Mouse (Mus musculus) lung, embryonic 14.5 days (tissue): ENCODE measurements around the gene Esyt1. TPM values are rescaled to one million over a fixed set of nuclear protein-coding genes. Genes with fewer than 3 reads are reported as not detected.

Experiments used
- ATAC-seq: fragments of 200-750 bp; cut with Nextera tagmentation; 2 replicates; pipeline ENCODE4 v1.8.0; 2017; ENCODE audit warnings: mild to moderate bottlenecking, moderate TSS enrichment, moderate library complexity; ENCODE audit not compliant: insufficient read depth
- DNase-seq: peaks from one replicate; pipeline ENCODE4 v3.0.0-alpha.2; 2015
- H3K27ac ChIP-seq: fragments of 300-500 bp; sonication (generic); 2 replicates; pipeline ENCODE4 v1.5.1; 2014; ENCODE audit warnings: low read depth, mild to moderate bottlenecking, moderate library complexity
- H3K27me3 ChIP-seq: fragments of 300-500 bp; sonication (generic); 2 replicates; pipeline ENCODE4 v1.6.1; 2014; ENCODE audit warnings: low read length, control low read depth; ENCODE audit not compliant: insufficient read depth
- H3K36me3 ChIP-seq: fragments of 300-500 bp; sonication (generic); 2 replicates; pipeline ENCODE4 v1.6.1; 2014; ENCODE audit warnings: control low read depth; ENCODE audit not compliant: insufficient read depth
- H3K4me1 ChIP-seq: fragments of 300-500 bp; sonication (generic); 2 replicates; pipeline ENCODE4 v1.6.1; 2014; ENCODE audit warnings: antibody characterized with exemption, control low read depth; ENCODE audit not compliant: insufficient read depth
- H3K4me2 ChIP-seq: fragments of 300-500 bp; sonication (generic); 2 replicates; pipeline ENCODE4 v1.6.1; 2014; ENCODE audit warnings: mild to moderate bottlenecking
- H3K4me3 ChIP-seq: fragments of 300-500 bp; sonication (generic); 2 replicates; pipeline ENCODE4 v1.5.1; 2014; ENCODE audit warnings: low read depth, low read length
- H3K9ac ChIP-seq: fragments of 300-500 bp; sonication (generic); 2 replicates; pipeline ENCODE4 v1.6.1; 2014
- H3K9me3 ChIP-seq: fragments of 300-500 bp; sonication (generic); 2 replicates; pipeline ENCODE4 v1.6.1; 2016; ENCODE audit warnings: low read depth, low read length, control low read depth
- CTCF ChIP-seq: IDR thresholded peaks from 2 replicates; pipeline ENCODE4 v1.5.1; 2016; ENCODE audit warnings: antibody characterized with exemption, low read depth
- WGBS: fragments of 180-500 bp; shearing (Covaris S2); extraction: QIAGEN DNeasy Blood & Tissue Kit; methylation state at CpG from one replicate; pipeline ENCODE4 v1.1.7; 2014; 5-methylcytosine and 5-hydroxymethylcytosine counted together
- polyA plus RNA-seq: library from polyadenylated mRNA; unstranded; fragments of >200 nt; fragmentation: Nextera tagmentation; extraction: Ambion mirVana; gene quantifications from 2 replicates; pipeline ENCODE4 v1.2.1, GENCODE M21; 2014

Gene Esyt1
- polyA plus RNA-seq, 1 experiment from 2014 or later = 23.0 TPM

DNA sequence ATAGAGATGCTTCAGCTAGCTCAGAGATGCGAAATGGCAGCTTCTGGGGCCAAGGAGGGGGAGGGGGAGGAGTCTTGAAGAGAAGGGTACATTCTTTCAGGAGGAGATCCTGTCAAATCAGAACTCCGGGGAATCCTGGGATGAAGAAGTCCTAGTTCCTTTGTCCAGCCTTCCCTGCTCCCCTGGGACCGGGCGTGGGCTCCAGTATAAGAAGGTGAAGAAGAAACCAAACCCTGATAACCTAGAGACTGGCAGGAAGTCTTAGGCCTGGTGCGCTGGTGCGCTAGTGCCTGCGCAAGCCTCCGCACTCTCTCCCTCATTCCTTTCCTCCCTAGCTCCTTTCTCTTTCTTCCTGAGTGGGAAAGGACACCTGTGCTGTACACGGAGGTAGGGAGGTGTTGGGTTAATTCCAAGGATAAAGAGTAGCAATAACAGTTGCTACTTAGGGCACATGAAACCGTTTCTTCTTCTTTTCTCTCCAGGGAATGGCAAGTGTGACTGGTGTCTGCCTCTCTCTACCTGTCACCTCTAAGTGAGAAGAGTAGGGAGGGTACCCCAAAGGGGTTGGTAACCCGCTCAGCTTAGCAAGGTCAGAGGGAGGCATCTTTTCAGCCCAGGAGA, 1.4 kb downstream of the Esyt1 start:
- Histone ChIP-seq H3K9ac (peak overlapping the region; percentile 78), H3K36me3 (peaks cover 17% of the 10 kb centered on the region), H3K27me3 (no peaks in the 10 kb centered on the region), H3K4me1 (no peaks in the 10 kb centered on the region), H3K27ac (no peak overlapping the region), H3K4me2 (peak overlapping the region; percentile 100), H3K4me3 (peak overlapping the region; percentile 82), H3K9me3 (no peaks in the 10 kb centered on the region)
- TF ChIP-seq CTCF = no peak
- ATAC-seq = no peak
- WGBS = 16% methylated on average over 11 of the region's 11 CpGs
- DNase-seq = no peak

DNA sequence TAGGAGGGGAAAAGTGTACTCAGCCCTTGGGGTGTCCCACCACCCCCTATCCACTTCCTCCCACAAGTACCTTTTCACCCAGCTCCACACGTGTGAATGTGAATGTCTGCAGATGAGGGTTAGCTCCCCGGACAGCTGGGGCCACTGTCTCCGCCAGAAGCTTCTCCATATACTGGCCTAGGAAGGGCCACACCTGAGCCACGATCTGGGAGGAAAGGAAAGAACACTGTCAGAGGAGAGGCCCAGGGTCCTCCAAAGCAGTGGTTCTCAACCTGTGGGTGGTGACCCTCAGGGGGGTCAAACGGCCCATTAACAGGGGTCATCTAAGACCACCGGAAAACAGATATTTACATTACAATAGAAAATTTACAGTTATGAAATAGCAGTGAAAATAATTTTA, 3.3 kb downstream of the Esyt1 start:
- TF ChIP-seq CTCF = no peak
- 68% methylated on average over 6 of the region's 6 CpGs for WGBS
- H3K27ac ChIP-seq = no peak overlapping the region

DNA sequence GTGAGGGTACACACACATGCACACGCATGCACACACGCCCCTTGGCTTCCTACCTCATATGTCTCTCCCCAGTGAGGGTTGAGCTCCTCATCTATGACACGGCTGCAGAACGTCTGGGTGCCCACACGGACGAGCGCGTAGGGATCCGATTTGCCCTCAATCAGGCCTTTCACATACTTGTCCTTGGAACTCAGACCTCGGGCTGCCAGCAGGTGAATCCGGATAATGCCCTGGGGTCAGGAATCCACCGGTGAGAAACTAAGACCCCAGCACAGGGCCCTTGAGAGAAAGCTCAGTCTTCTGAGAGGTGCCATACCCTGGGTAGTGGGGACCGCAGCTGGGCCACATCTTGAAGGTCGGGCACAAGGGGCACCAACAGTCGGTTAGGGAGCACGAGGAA, 5.1 kb downstream of the Esyt1 start:
- DNase-seq (no peak), ATAC-seq (no peak)
- H3K4me2 ChIP-seq = no peak overlapping the region
- TF ChIP-seq CTCF = no peak
- H3K4me1 ChIP-seq = no peaks in the 10 kb centered on the region
- no peak overlapping the region for H3K27ac ChIP-seq
- no peak overlapping the region for H3K4me3 ChIP-seq
- H3K9ac ChIP-seq = no peak overlapping the region
- H3K27me3 ChIP-seq = peaks cover 10% of the 10 kb centered on the region; the same call in 1 of the 2 replicates
- peaks cover 22% of the 10 kb centered on the region for H3K36me3 ChIP-seq
- H3K9me3 ChIP-seq = no peaks in the 10 kb centered on the region
- 82% methylated on average over 16 of the region's 16 CpGs for WGBS

More for the DNA sequence above, 3.3 kb downstream of the Esyt1 start:
- Histone ChIP-seq H3K36me3 (peaks cover 22% of the 10 kb centered on the region), H3K4me2 (no peak overlapping the region), H3K9ac (no peak overlapping the region), H3K4me3 (no peak overlapping the region), H3K4me1 (no peaks in the 10 kb centered on the region), H3K27me3 (no peaks in the 10 kb centered on the region; the same call in 1 of the 2 replicates), H3K9me3 (no peaks in the 10 kb centered on the region)
- DNase-seq = no peak
- ATAC-seq = no peak

DNA sequence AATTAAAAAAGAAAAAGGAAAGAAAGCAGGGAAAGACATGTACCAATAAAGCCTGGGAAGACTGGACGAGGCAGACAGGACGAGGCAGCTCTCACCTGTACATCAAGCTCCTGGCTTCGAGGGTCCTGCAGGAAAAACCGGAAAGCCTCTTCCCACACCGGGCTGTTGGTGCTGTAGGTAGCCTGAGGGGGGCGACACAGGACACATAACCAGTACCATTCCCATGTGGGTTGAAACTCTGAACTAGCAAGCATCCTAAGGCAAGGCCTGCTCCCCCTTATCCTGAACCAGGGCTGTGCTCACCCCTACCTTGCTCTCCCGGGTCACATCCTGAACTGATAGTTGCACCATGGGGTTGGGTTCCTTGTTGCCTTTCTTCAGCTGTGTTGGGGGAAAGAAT, 6.8 kb downstream of the Esyt1 start:
- no peak overlapping the region for H3K4me2 ChIP-seq
- ATAC-seq (no peak), DNase-seq (peak; percentile 43)
- H3K36me3 ChIP-seq = peaks cover 27% of the 10 kb centered on the region
- peaks cover 10% of the 10 kb centered on the region; the same call in 1 of the 2 replicates for H3K27me3 ChIP-seq
- WGBS = 75% methylated on average over 7 of the region's 7 CpGs
- no peak overlapping the region for H3K4me3 ChIP-seq
- H3K9me3 ChIP-seq = no peaks in the 10 kb centered on the region
- H3K4me1 ChIP-seq = no peaks in the 10 kb centered on the region
- H3K9ac ChIP-seq = no peak overlapping the region
- TF ChIP-seq CTCF = peak; percentile 53
- no peak overlapping the region for H3K27ac ChIP-seq

DNA sequence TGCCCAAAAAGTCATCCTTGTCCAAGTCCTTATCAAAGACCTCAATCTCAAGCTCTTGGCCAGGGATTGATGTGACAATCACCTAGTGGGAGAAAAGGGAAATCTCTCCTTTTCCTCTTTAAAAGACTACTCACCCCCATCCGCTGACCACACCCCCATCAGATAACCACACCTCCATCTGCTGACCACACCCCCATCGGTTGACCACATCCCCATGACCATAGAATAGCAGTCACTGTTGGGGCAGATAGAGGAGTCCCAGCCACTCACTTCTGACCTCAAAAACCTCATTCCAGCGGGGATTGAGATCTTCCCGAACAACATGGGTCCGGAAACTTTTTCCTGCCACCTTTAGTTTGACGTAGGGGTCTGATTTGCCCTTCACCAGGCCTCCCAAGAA, 9.0 kb downstream of the Esyt1 start:
- no peak overlapping the region for H3K4me2 ChIP-seq

DNA sequence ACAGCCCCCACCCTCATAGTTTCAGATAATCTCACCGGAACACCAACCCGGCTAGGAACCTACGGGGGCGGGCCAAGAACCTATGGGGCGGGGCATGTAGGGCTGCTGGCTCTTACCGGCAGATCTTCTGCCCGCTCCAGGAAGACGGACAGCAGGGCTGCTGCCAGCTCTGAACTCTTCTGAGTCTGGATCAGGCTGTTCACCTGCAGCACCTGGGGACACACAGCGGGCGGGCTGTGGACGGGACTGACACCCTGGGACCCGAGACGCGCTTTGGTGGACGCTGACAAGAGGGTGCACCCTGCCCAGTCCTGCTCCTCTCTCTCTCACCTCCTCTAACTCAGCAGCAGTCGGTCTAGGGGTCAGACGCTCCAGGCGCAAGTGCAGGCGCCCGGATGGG, 9.6 kb downstream of the Esyt1 start:
- Histone ChIP-seq H3K4me3 (no peak overlapping the region), H3K9me3 (no peaks in the 10 kb centered on the region), H3K36me3 (peaks cover 34% of the 10 kb centered on the region), H3K4me2 (no peak overlapping the region), H3K9ac (no peak overlapping the region; the same call in 1 of the 2 replicates), H3K27ac (no peak overlapping the region), H3K4me1 (no peaks in the 10 kb centered on the region), H3K27me3 (peaks cover 10% of the 10 kb centered on the region; the same call in 1 of the 2 replicates)
- 26% methylated on average over 20 of the region's 20 CpGs for WGBS
- TF ChIP-seq CTCF = no peak
- no peak for ATAC-seq
- DNase-seq = no peak

More for the DNA sequence above, 9.0 kb downstream of the Esyt1 start:
- peaks cover 10% of the 10 kb centered on the region; the same call in 1 of the 2 replicates for H3K27me3 ChIP-seq
- ATAC-seq (0 out of 2 replicates have a peak, but pooled peaks have one; percentile 45), DNase-seq (no peak)
- H3K27ac ChIP-seq = no peak overlapping the region
- H3K36me3 ChIP-seq = peaks cover 32% of the 10 kb centered on the region
- no peak for TF ChIP-seq CTCF
- H3K9ac ChIP-seq = no peak overlapping the region
- H3K9me3 ChIP-seq = no peaks in the 10 kb centered on the region
- no peak overlapping the region for H3K4me3 ChIP-seq
- 34% methylated on average over 6 of the region's 6 CpGs for WGBS
- H3K4me1 ChIP-seq = no peaks in the 10 kb centered on the region

DNA sequence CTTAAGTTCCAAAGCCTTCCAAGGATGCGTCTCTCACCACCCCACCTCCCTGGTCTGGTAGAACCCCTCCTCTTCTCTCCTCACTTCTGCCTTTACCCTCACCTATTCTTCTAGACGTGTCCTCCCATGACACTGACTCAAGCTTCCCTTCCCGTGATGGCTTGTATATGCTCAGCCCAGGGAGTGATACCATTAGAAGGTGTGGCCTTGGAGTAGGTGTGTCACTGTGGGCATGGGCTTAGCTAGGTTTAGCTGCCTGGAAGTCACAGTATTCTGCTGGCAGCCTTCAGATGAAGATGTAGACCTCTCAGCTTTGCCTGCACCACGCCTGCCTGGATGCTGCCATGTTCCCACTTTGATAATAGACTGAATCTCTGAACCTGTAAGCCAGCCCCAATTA, 10.6 kb downstream of the Esyt1 start:
- WGBS = 76% methylated on average over 4 of the region's 4 CpGs
- Histone ChIP-seq H3K27ac (no peak overlapping the region), H3K9me3 (no peaks in the 10 kb centered on the region), H3K4me1 (no peaks in the 10 kb centered on the region), H3K4me3 (no peak overlapping the region), H3K36me3 (peaks cover 34% of the 10 kb centered on the region), H3K9ac (no peak overlapping the region), H3K27me3 (peaks cover 10% of the 10 kb centered on the region; the same call in 1 of the 2 replicates), H3K4me2 (no peak overlapping the region)
- ATAC-seq = no peak
- no peak for DNase-seq
- no peak for TF ChIP-seq CTCF
